Mouse (Mus musculus) embryonic fibroblast, embryonic 13.5 days (primary cell): ENCODE measurements around the gene Bcl11b.

Experiments
- CTCF ChIP-seq: IDR thresholded peaks from 2 replicates; pipeline ENCODE4 v1.5.1; 2011; ENCODE audit warnings: mild to moderate bottlenecking, control low read depth, low read length, moderate library complexity, borderline replicate concordance; ENCODE audit not compliant: insufficient read depth
- POLR2A ChIP-seq: IDR thresholded peaks from 2 replicates; pipeline ENCODE4 v1.6.1; 2011; ENCODE audit warnings: low read depth, mild to moderate bottlenecking, control low read depth, low read length, moderate library complexity

- TF ChIP-seq CTCF, result no peak
- TF ChIP-seq POLR2A, result no peak
These were observed 20.2 kb downstream of the Bcl11b start for GRCm38 (mm10) chr12:107983211-107983610.
